Mouse (Mus musculus) spleen, postnatal 0 days (tissue): ENCODE measurements around the gene Trpt1. TPM values are rescaled to one million over a fixed set of nuclear protein-coding genes. Genes with fewer than 3 reads are reported as not detected.

Source experiments
- polyA plus RNA-seq: library from polyadenylated mRNA; unstranded; fragments of >200 nt; fragmentation: Nextera tagmentation; extraction: Ambion mirVana; gene quantifications from 2 replicates; pipeline ENCODE4 v1.2.1, GENCODE M21; 2015

Gene Trpt1
- polyA plus RNA-seq, result 3.2 and 3.7 TPM in 2 replicates

DNA sequence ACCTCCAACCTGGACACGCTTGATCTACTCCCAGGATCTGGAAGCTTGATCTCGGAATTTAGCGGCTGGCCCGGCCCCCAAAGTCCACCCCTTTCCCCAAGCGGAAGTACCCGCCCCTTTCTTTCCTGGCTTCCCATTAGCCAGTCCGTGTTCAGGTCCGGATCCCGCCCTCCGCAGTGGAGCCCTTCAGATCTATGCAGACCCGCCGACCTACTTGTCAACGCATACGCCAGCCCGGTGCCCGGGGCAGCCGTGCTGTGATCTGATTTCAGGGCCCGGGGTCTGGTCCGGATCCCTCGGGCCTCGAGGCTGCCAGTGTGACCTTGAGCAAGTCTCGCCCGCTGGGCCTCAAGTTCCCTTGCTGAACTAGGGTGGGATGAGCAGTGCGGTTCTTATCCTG is at the start of gene Trpt1, which contains the start of gene Nudt22:
Trpt1 (plus strand) TSS at position 126 of the 400 bp plus-strand sequence.
Nudt22 (minus strand) TSS at position 112 of the 400 bp plus-strand sequence.

DNA sequence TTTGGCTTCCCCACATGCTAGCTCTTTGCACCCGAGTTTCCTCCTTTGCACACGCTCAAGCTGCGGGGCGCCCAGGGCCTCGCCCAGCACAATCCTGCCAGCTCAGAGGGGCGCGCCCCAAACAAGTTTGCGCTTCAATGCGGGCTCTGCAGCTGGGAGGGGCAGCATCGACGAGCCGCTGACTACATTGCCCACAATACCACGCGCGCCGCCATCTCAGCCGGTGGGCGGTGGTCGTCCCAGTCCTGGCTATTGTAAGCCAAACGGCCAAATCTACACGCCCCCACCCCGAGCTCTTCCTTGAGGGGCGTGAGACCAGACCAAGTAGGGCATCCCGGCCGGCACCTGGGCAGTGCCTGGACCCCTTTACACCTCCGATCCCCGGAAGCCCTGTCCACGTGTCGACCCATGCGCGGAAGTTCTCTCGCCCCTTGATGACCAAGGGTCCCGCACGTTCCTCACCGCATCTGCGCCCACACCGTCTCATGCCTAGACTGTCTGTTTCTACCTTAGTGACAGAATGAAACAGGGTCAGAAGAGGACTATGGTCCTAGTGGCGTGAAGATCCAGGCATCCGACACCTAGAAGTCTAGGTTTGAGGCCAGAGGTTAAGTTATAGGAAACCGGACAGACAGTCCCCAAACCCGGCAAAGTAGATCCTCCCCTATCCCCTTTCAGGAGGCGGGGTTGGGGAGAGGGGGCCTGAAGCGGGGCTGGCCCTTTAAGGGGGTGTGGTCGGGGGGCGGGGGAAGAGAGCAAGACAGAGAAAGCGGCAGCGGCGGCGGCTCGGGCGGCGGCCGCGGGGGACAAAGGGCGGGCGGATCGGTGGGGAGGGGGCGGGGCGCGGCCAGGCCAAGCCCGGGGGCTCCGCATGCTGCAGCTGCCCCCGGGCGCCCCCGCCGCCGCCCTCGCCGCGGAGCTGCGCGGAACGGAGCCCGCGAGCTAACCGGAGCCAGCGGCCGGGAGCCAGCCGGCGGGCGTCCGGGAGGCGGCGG is 21.4 kb upstream of the Trpt1 start, which contains the start of gene Ppp1r14b:
Ppp1r14b (plus strand) TSS at position 758 of the 995 bp plus-strand sequence.

DNA sequence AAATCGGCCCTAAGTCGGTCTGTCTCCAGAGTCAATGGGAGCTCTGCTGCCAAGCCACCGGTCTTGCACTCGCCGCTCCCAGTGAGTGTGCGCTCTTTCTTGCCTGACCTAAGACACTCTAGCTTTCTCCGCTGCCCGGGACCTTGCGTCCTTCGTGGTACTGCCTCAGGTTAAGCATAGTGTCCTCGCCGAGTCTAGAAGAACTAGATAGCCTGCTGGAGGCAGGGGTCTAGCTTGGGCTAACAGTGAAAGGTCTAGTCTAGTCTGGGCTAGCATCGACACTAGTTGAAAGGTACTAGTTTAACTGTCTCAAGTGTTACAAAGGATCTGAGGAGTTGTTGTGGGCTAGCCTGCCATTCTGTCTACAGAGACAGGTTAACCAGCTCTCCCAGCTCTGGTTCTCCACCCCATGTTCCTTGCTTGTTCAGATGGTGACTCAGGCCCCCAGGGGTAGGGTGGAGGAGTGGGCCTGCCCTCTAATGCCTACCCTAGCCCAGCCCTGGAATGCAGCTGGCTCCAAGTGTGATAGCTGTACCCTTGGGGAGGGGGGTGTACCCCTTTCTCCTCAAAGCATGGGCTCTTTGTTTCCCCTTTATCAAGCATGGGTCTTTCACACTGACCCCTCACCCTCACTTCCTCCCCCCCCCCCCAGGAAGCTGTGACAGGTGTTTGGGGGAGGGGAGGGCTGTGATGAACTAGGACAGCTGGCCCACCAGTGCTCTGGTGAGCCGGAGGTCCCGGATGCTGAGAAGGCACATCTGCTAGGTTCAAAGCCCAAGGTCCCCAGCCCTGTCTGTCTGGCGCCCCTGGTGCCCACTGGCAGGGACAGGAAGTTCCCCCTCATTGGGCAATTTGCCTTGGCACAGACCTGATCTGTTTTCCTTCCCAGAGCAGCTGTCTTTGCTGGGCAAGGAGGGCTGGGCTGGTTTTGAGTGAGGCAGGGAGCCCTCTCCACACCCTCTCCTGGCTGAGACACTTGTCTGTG is 20.1 kb upstream of the Trpt1 start, which contains the start of gene Plcb3:
Plcb3 (minus strand) TSS at position 934 of the 985 bp plus-strand sequence.

DNA sequence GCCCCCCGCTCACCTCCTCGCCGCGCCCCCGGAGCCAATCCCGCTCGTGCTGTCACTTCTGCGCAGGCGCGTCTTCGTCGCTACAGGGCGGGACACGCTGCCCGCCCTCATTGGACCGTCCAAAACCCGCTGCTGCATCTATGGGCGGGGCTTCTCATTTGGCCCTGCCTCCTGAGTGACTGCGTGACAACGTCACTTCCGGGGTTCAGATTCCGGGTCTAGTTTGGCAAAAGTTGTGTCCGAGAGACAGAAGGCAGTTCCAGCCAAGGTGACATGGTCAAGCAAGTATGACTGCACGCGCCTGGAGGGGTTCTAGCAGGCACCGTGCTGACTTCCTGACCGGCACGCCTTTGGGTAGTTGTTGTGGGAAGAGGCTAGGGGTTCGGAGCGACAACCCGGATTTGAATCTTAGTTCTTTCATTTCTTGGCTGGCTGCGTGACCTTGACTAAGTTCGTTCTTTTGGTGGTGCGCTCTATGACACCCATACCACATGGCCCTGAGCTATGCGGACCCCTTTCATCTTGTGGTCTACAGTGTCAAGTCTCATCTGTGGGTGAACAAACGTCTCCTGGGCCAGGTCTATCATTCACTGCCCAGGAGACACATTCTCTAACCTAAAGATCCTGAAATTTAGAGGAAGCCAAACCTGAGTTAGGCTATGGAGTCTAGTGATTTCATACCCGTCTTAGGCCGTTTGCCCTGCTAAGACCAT is 15.4 kb upstream of the Trpt1 start, which contains the start of gene Fkbp2:
Fkbp2 (minus strand) TSS at position 121 of the 713 bp plus-strand sequence.

DNA sequence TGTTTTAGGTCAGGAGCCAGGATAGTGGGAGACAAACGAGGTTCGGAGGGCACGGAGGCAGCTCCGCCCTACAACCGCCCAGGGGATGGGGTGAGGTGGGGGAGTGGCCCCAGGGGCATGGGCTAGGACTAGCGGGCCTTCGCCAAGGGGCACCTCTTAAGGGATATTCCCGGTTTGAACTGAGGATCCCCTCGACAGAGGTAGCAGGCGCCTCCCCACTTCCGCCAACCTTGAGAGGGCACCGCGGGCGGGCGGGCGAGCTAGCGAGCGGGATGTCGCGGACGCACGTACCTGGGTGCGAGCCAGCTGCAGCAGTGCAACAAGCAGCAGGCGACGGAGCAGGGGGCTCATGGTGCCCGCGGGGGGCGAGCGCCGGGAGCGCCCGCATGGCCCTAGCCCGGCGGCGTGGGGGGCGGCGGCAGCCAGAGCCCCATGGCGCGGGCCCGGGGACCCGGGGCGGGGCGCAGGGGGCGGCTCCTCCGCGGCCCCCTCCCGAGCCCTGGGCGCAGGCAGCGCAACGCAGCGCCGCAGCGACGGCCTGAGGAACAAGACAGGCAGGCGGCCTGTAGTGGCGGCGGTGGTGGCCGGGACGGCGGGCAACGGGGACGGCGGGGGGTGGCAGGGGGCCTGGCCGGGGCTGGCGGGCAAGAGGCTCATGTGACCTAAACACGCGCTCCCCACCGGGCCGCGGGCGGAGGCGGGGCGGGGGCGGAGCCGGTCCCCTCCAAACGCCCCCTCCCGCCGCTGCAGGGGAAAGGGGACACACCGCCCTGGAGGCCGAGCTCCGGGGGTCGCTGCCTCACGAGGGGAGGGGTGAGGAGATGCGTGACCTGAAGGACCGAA is 8.6 kb upstream of the Trpt1 start, which contains the start of gene Vegfb:
Vegfb (minus strand) TSS at position 591 of the 843 bp plus-strand sequence.

DNA sequence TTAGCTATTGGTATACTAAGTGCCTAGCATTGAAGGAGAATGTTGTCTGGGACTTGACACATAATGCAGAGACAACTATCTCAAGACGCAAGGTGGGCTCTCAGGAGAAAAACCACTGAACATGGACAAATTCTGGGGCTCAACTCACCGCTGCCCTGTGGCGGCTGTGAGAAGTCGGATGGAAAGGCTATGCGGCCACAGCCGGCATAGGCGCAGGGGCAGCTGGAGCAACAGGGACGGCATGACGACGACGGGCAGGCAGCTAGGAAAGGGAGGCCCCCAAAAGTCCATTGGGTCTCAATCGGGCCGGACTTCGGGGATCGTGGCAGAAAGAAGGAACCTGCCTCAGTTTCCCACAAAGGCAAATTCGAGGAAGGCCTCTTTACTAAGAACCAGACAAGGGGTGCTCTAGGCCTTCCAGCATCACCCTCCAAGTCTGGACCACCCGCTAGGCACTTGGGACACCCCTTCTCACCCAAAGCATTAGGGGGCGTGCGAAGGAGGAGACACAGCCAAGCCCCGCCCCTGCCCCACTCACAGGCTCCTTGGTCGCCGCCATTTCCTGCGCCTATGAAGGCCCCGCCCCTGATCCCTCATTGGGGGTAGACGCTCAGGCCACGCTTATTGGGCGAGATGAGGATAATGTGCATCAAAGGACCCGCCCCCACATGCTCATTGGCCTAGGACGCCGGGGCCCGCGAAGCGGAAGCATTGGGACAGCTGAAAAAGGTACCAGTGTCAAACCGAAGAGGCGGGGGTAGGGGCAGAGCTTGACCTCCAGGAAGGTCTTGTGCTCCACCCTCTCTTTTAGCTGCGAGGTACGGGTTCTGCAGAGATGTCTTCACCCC is 3.7 kb upstream of the Trpt1 start, which contains the start of gene Dnajc4:
Dnajc4 (minus strand) TSS at position 562 of the 848 bp plus-strand sequence.

DNA sequence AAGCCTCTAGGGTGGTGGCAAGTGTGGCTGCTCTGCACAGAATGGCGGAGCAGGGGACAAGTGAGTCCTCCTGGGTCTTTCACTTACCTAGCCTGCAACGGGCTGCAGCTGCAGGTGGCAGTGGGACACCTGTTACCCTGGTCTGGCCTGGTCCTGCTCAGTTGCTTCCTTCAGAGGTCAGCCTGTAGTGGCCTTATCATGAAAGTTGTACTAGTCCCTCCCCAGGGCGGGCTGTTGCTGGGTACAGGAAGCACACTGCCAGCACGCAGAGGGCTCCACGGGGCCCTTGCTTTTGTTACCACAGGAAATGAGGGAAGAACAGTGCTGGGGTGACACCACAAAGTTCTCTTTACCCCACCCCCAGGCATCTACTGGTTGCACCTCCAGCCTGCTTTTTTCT is 23.3 kb downstream of the Trpt1 start, which contains the start of gene Fermt3:
Fermt3 (minus strand) TSS at position 279 of the 400 bp plus-strand sequence.

DNA sequence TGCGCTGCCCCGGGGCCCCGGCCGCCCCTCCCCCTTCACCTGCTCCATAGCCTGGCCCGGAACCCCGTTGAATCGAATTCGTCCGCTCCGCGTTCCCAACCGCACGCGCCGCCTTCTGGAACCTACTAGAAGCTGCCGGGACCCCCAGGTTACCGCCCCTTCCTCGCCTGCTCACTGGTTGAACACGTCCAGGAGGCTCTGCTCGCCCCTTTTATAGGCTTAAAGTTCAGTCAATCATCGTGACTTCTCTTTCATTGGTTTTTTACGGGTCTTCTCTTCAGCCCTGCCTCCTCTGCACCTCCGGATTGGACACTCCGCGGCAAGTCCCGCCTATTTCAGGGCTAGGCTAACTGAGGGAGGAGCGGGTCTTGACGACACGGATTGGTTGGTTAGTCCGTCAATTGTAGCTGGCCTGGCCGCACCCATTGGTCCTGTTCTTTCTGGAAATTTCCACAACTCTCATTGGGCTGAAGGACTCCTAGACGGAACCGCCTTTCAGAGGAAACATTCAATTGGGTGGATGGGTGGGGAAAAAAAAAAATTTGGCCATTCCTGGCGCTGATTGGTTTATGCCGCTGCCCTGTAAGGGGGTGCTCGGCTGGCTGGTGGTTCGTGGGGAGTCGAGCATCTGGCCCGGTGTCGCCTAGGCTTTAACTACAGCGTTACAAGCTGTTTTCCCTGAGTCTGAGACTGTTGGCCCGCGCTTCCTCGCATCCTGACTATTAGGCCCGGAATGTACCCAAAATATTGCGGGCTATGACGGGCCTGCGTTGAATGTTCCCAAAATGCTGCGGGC is 44.1 kb downstream of the Trpt1 start, which contains the start of gene Stip1:
Stip1 (minus strand) TSS at position 127 of the 796 bp plus-strand sequence.

Other genes with a start within 250 kb of the Trpt1 start
- 11.4 and 13.0 TPM in 2 replicates for gene Rps6ka4, start 155.5 kb upstream of the Trpt1 start, polyA plus RNA-seq
- 7.4 and 10.9 TPM in 2 replicates for gene Ccdc88b, start 137.9 kb upstream of the Trpt1 start, polyA plus RNA-seq
- gene Trmt112, start 86.4 kb upstream of the Trpt1 start, polyA plus RNA-seq, result 127 and 129 TPM in 2 replicates
- gene Prdx5, start 86.0 kb upstream of the Trpt1 start, polyA plus RNA-seq, result 259 and 334 TPM in 2 replicates
- gene Esrra, start 74.3 kb upstream of the Trpt1 start, polyA plus RNA-seq, result 7.2 and 9.0 TPM in 2 replicates
- 1.2 and 2.1 TPM in 2 replicates for gene Catsperz, start 70.8 kb upstream of the Trpt1 start, polyA plus RNA-seq
- gene Kcnk4, start 61.6 kb upstream of the Trpt1 start, polyA plus RNA-seq, result 0.20 and 0.28 TPM in 2 replicates
- 35.9 and 43.8 TPM in 2 replicates for gene Bad, start 54.3 kb upstream of the Trpt1 start, polyA plus RNA-seq
- gene Gpr137, start 53.7 kb upstream of the Trpt1 start, polyA plus RNA-seq, result 11.0 and 14.9 TPM in 2 replicates
- 102 and 119 TPM in 2 replicates for gene Ppp1r14b, start 21.2 kb upstream of the Trpt1 start, polyA plus RNA-seq
- gene Plcb3, start 19.7 kb upstream of the Trpt1 start, polyA plus RNA-seq, result 10.4 and 13.6 TPM in 2 replicates
- gene Fkbp2, start 15.6 kb upstream of the Trpt1 start, polyA plus RNA-seq, result 70.3 and 74.9 TPM in 2 replicates
- 14.6 and 17.7 TPM in 2 replicates for gene Vegfb, start 8.5 kb upstream of the Trpt1 start, polyA plus RNA-seq
- gene Dnajc4, start 3.6 kb upstream of the Trpt1 start, polyA plus RNA-seq, result 14.3 and 18.0 TPM in 2 replicates
- 14.0 and 15.2 TPM in 2 replicates for gene Nudt22, start within 50 bp of the Trpt1 start, polyA plus RNA-seq
- 123 and 124 TPM in 2 replicates for gene Fermt3, start 23.3 kb downstream of the Trpt1 start, polyA plus RNA-seq
- 72.5 and 74.9 TPM in 2 replicates for gene Stip1, start 43.8 kb downstream of the Trpt1 start, polyA plus RNA-seq
- 7.3 and 8.6 TPM in 2 replicates for gene Macrod1, start 60.7 kb downstream of the Trpt1 start, polyA plus RNA-seq
- 0.24 and 0.40 TPM in 2 replicates for gene Flrt1, start 109.6 kb downstream of the Trpt1 start, polyA plus RNA-seq
- gene Otub1, start 210.2 kb downstream of the Trpt1 start, polyA plus RNA-seq, result 72.8 and 81.2 TPM in 2 replicates
- gene Cox8a, start 221.5 kb downstream of the Trpt1 start, polyA plus RNA-seq, result 818 and 869 TPM in 2 replicates
- 32.8 and 34.8 TPM in 2 replicates for gene Naa40, start 245.1 kb downstream of the Trpt1 start, polyA plus RNA-seq